Mouse (Mus musculus) E14TG2a.4 (cell line): ENCODE measurements at regions not wholly inside any gene's neighbourhood (a gene's known extent, or its start where the extent isn't known, plus 50 kb on each side); places are given as distances from the start of the nearest gene placed in this dataset.

Experiments used
- H3K27me3 ChIP-seq: 2 replicates; pipeline ENCODE4 v1.6.1; 2014; ENCODE audit warnings: low read length, control low read depth; ENCODE audit not compliant: insufficient read depth
- H3K36me3 ChIP-seq: 2 replicates; pipeline ENCODE4 v1.6.1; 2014; ENCODE audit warnings: low read length, control low read depth; ENCODE audit not compliant: insufficient read depth
- H3K4me1 ChIP-seq: replicated peaks from 2 replicates; pipeline ENCODE4 v1.6.1; 2014; ENCODE audit warnings: low read depth, low read length, control low read depth
- H3K4me3 ChIP-seq: replicated peaks from 2 replicates; pipeline ENCODE4 v1.5.1; 2014; ENCODE audit warnings: mild to moderate bottlenecking, low read length
- H3K9me3 ChIP-seq: 2 replicates; pipeline ENCODE4 v1.6.1; 2014; ENCODE audit warnings: low read length, control low read depth
- CTCF ChIP-seq: conservative IDR thresholded peaks from 2 replicates; pipeline ENCODE4 v1.5.1; 2014; ENCODE audit warnings: low read length
- NANOG ChIP-seq: IDR thresholded peaks from 2 replicates; pipeline ENCODE4 v1.6.1; 2014; ENCODE audit warnings: borderline replicate concordance, low read length, mixed read lengths
- POU5F1 ChIP-seq: IDR thresholded peaks from 2 replicates; pipeline ENCODE4 v1.6.1; 2014; ENCODE audit warnings: low read length, borderline replicate concordance

GRCm38 (mm10) chr15:87045971-87046370, 498.1 kb upstream of the Fam19a5 start:
- Histone ChIP-seq H3K4me1 (no peaks in the 10 kb centered on the region), H3K9me3 (no peaks in the 10 kb centered on the region), H3K4me3 (no peak overlapping the region), H3K27me3 (no peaks in the 10 kb centered on the region), H3K36me3 (no peaks in the 10 kb centered on the region)
- TF ChIP-seq CTCF (no peak), NANOG (no peak), POU5F1 (no peak)

DNA sequence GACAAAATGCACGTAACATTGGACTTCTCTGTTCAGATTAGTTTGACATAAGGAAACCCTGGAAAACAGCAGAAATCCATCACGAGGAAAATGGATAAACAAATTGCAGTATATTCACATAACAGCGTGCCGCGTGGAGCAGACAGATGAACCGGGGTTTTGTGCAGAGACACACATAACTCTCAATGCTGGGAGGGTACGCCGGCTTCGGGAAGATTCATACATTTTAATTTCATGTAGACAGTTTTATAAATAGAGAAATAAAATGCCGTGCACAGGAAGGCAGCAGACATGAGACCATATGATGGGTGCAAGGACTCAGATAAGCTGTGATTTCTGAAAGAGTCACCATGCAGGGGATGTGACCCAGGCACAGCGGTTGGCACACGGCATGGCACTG, 489.9 kb upstream of the Fam19a5 start:
- H3K4me1 ChIP-seq: no peaks in the 10 kb centered on the region
- H3K9me3 ChIP-seq: no peaks in the 10 kb centered on the region
- TF ChIP-seq CTCF (no peak), NANOG (no peak), POU5F1 (no peak)
- no peaks in the 10 kb centered on the region for H3K36me3 ChIP-seq
- H3K4me3 ChIP-seq: no peak overlapping the region
- H3K27me3 ChIP-seq: no peaks in the 10 kb centered on the region

DNA sequence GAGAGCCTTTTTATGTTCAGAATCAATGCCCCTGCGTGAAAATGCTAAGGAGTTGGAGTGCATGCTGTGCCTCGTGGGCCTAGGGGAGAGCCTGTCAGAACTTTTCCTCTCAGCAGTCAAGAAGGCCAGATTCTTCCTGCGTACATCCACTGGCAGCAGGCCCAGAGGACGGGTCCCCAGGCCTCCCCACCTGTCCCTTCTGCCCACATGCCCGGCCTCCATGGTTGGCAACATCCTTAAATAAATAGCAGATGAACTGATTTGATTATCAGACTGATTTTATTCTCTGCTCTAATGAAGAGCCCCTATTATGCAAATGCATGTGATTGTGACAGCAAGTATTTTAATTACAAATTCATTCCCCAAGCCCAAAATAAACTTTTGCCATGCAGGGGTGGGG, 479.2 kb upstream of the Fam19a5 start:
- TF ChIP-seq CTCF (no peak), POU5F1 (no peak)
- Histone ChIP-seq H3K9me3 (no peaks in the 10 kb centered on the region), H3K4me1 (no peaks in the 10 kb centered on the region), H3K27me3 (no peaks in the 10 kb centered on the region), H3K36me3 (no peaks in the 10 kb centered on the region), H3K4me3 (no peak overlapping the region)

DNA sequence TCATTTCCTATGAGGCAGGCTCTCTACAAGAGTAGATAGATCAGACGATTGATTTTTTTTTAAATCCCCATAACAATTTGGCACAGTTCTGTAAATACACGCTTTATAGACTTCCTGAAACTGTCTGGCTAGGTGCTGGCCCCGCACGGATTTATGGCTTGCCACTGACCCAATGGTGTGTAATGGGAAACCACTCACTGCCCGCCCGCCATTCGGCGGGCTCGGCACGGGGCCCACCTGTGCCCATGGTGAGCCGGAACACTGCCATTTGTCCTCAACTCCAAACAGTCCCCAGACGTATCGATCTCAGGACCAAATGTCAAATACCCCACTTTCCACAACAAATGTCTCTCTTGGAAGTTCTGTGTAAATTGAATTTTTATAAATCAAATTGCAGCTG, 475.8 kb upstream of the Fam19a5 start:
- TF ChIP-seq CTCF (no peak), POU5F1 (no peak), NANOG (no peak)
- no peak overlapping the region for H3K4me3 ChIP-seq
- peaks cover 16% of the 10 kb centered on the region; the same call in 1 of the 2 replicates for H3K9me3 ChIP-seq
- H3K4me1 ChIP-seq: no peaks in the 10 kb centered on the region
- H3K27me3 ChIP-seq: no peaks in the 10 kb centered on the region
- no peaks in the 10 kb centered on the region for H3K36me3 ChIP-seq

- H3K4me3 ChIP-seq: no peak overlapping the region
- H3K4me1 ChIP-seq: no peaks in the 10 kb centered on the region
- no peaks in the 10 kb centered on the region for H3K27me3 ChIP-seq
- peaks cover 16% of the 10 kb centered on the region; the same call in 1 of the 2 replicates for H3K9me3 ChIP-seq
- no peaks in the 10 kb centered on the region for H3K36me3 ChIP-seq
- TF ChIP-seq POU5F1 (no peak), NANOG (no peak), CTCF (no peak)
These were observed 469.5 kb upstream of the Fam19a5 start for GRCm38 (mm10) chr15:87074559-87074958.

- H3K4me1 ChIP-seq: no peaks in the 10 kb centered on the region
- H3K36me3 ChIP-seq: no peaks in the 10 kb centered on the region
- no peak overlapping the region for H3K4me3 ChIP-seq
- TF ChIP-seq CTCF: no peak
- no peak for TF ChIP-seq NANOG
- no peak for TF ChIP-seq POU5F1
- H3K27me3 ChIP-seq: no peaks in the 10 kb centered on the region
- H3K9me3 ChIP-seq: peaks cover 12% of the 10 kb centered on the region
These were observed 454.3 kb upstream of the Fam19a5 start for GRCm38 (mm10) chr15:87089827-87090226.

GRCm38 (mm10) chr15:87091048-87091777, 452.9 kb upstream of the Fam19a5 start:
- Histone ChIP-seq H3K36me3 (no peaks in the 10 kb centered on the region), H3K4me3 (no peak overlapping the region), H3K27me3 (no peaks in the 10 kb centered on the region), H3K4me1 (no peaks in the 10 kb centered on the region), H3K9me3 (peaks cover 12% of the 10 kb centered on the region)
- TF ChIP-seq NANOG (no peak), POU5F1 (no peak), CTCF (no peak)

- no peak overlapping the region for H3K4me3 ChIP-seq
- H3K4me1 ChIP-seq: no peaks in the 10 kb centered on the region
- TF ChIP-seq CTCF (no peak), NANOG (no peak), POU5F1 (no peak)
- H3K36me3 ChIP-seq: no peaks in the 10 kb centered on the region
- no peaks in the 10 kb centered on the region; the same call in 1 of the 2 replicates for H3K9me3 ChIP-seq
- H3K27me3 ChIP-seq: no peaks in the 10 kb centered on the region
These were observed 446.9 kb upstream of the Fam19a5 start for GRCm38 (mm10) chr15:87097206-87097605.

DNA sequence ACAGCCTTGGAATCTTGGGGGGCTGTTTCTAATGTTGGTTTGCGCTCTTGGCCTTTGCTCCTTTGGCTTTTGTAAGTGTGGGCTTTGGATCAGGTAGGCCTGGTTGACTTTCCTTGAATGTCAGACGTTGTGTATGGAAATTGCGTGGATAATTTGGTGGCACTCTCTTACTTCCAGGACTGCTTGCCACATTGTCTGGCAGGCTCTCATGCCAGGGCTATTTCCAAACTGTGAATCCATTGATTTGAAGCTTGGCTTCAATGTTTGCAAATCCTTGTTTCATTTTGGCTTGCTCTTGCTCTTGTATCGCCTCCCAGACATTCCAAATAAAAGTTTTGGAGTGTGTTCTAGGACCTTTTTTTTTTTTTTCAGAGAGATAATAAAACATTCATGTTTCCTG, 443.0 kb upstream of the Fam19a5 start:
- Histone ChIP-seq H3K4me3 (no peak overlapping the region), H3K36me3 (no peaks in the 10 kb centered on the region), H3K9me3 (no peaks in the 10 kb centered on the region), H3K4me1 (no peaks in the 10 kb centered on the region), H3K27me3 (no peaks in the 10 kb centered on the region)
- no peak for TF ChIP-seq POU5F1
- no peak for TF ChIP-seq CTCF
- TF ChIP-seq NANOG: no peak
